Mouse (Mus musculus): ENCODE measurements around the gene Itpkb.

Itpkb gene

GRCm38 (mm10) chr1:180462396-180462795 is 132.1 kb downstream of the Itpkb start:
- in situ Hi-C loops (cut with MboI) = no loop called here

DNA sequence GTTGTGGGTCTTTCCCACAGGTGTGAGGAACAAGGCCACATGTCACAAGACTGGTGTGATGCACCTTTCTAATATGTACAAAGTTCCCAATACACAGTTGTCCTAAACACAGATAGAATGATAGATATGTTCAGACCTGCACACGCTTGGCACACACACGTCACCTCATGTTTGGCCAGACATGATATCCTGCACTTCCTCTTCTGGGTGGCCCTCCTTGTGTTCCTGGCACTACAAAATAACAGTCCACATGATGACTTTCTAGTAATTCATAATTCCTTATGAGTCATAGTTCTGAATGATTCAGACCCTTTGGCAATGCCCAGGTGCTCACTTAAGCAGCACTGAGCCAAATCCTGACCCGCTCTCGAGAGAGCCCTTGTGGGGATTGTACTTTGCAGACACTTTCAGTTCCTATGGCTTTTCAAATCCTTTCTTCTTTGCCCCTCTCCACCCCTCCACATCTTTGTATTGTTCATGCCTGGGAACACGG is 132.7 kb downstream of the Itpkb start:
- in situ Hi-C loops (cut with MboI) = no loop called here

DNA sequence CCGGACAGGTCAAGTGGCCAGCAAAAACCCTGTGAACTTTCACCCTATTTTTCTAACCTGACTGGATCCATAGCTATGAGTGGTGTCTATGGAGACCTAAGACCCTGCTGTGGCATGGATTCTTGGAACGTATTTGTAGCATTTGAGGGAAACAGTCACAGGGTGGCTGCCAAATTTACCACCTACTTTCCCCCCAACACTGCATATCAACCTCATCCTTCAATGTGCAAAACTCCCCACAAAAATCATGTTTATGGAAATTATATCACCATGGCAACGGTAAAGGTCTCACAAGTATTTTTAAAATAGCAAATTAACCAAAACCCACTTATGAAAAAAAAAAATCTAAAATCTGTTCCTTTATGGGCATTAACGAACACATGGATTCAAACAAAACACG is 134.1 kb downstream of the Itpkb start:
- in situ Hi-C loops (cut with MboI) = no loop called here

DNA sequence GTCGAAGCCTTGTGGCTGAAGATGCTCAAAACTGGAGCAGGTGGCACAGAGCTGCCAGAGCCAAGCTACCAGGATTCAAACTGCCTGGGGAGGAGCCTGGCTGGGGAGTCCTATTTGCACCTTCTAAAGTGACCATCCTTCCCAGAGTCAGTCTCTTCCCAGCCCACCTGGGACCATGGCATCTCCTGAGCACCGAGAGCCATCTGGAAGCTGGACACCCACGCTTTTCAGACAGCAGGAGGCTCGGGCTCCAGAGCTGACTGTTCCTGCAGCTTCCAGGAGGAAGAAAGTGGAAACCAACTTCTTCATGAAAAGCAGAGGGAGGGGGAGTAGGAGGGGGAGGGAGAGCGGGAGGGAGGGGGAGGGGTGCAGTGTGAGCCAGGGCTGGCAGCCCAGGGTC is 135.3 kb downstream of the Itpkb start:
- in situ Hi-C loops (cut with MboI) = no loop called here

GRCm38 (mm10) chr1:180468004-180468403 is 137.7 kb downstream of the Itpkb start:
- in situ Hi-C loops (cut with MboI) = no loop called here

DNA sequence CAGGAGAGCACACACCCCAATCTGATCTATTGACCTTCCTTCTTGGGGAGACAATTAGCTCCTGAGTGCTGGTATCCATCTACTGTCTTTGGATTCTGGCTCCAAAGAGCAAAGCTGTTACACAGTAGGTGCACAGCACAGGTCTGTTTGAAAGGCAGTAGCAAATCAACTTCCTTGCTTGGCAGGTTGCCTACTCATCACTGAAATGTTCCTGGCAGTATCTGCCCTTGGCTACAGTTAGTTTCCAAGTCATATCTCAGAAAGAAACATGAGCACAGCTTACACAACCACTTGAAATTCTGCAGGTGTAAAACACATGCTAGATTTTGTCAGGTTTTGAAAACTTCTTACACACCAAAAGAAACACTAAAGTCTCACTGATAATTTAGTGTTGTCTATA is 143.3 kb downstream of the Itpkb start:
- in situ Hi-C loops (cut with MboI) = no loop called here

Data from mature B cell (primary cell).